In genomic region chr6:78271879-78272546, GRCm38 (mm10) we compare ENCODE assay signal across 15 mouse cellular contexts.
"Had no signal": no experiment of that assay in that cellular context is flagged by ENCODE, and none has a peak within 500 bp of the region (broad histone marks: within the 10 kb centered on the region; RNA-seq: fewer than 3 reads in every experiment).

No protein-coding gene starts in this region.

- H3K36me3 ChIP-seq: intestine, embryonic 15.5 days; limb, embryonic 13.5 days; neural tube, embryonic 15.5 days had no signal

- ATAC-seq: intestine, embryonic 15.5 days; lung, postnatal 0 days had no signal

- H3K4me1 ChIP-seq: intestine, embryonic 15.5 days; limb, embryonic 13.5 days; neural tube, embryonic 15.5 days had no signal

- H3K27me3 ChIP-seq: intestine, embryonic 15.5 days; limb, embryonic 13.5 days; neural tube, embryonic 15.5 days had no signal

- H3K4me3 ChIP-seq: intestine, embryonic 15.5 days; layer of hippocampus, adult 2 months; limb, embryonic 13.5 days; myocyte; neural tube, embryonic 15.5 days had no signal

- H3K4me2 ChIP-seq: intestine, embryonic 15.5 days; limb, embryonic 13.5 days; neural tube, embryonic 15.5 days had no signal

- H3K9me3 ChIP-seq: intestine, embryonic 15.5 days; limb, embryonic 13.5 days; neural tube, embryonic 15.5 days had no signal

- DNase-seq: kidney, adult 18-20 months; kidney, postnatal 25 days; left cerebral cortex, postnatal 4 days; lung, adult 18-20 months; lung, postnatal 36 days; right cerebral cortex, adult 18-20 months; right cerebral cortex, postnatal 25 days; thymus, postnatal 4 days had no signal

- H3K27ac ChIP-seq: intestine, embryonic 15.5 days; layer of hippocampus, adult 2 months; limb, embryonic 13.5 days; liver, embryonic 14.5 days; neural tube, embryonic 15.5 days had no signal

- H3K9ac ChIP-seq: intestine, embryonic 15.5 days; limb, embryonic 13.5 days; liver, embryonic 14.5 days; neural tube, embryonic 15.5 days had no signal
